Mouse (Mus musculus) hindbrain, embryonic 11.5 days (tissue): ENCODE results near the gene Myocd. TPM values are rescaled to one million over a fixed set of nuclear protein-coding genes. Genes with fewer than 3 reads are reported as not detected.

Source experiments
- ATAC-seq: fragments of 200-750 bp; cut with Nextera tagmentation; 2 replicates; pipeline ENCODE4 v1.8.0; 2017; ENCODE audit warnings: mild to moderate bottlenecking, moderate TSS enrichment, moderate library complexity; ENCODE audit not compliant: low FRiP score
- DNase-seq: peaks from one replicate; pipeline ENCODE4 v3.0.0-alpha.2; 2015; ENCODE audit warnings: low spot score
- H3K27ac ChIP-seq: fragments of 300-500 bp; sonication (generic); 2 replicates; pipeline ENCODE4 v1.5.1; 2014; ENCODE audit warnings: mild to moderate bottlenecking, low read depth, low read length
- H3K27me3 ChIP-seq: fragments of 300-500 bp; sonication (generic); 2 replicates; pipeline ENCODE4 v1.6.1; 2014; ENCODE audit warnings: mild to moderate bottlenecking, low read length, moderate library complexity, mixed read lengths; ENCODE audit not compliant: control insufficient read depth, insufficient read depth
- H3K36me3 ChIP-seq: fragments of 300-500 bp; sonication (generic); 2 replicates; pipeline ENCODE4 v1.6.1; 2014; ENCODE audit warnings: mild to moderate bottlenecking, low read length, moderate library complexity, mixed read lengths; ENCODE audit not compliant: control insufficient read depth, insufficient read depth
- H3K4me1 ChIP-seq: fragments of 300-500 bp; sonication (generic); replicated peaks from 2 replicates; pipeline ENCODE4 v1.6.1; 2014; ENCODE audit warnings: low read length, mixed read lengths; ENCODE audit not compliant: control insufficient read depth, insufficient read depth
- H3K4me2 ChIP-seq: fragments of 300-500 bp; sonication (generic); replicated peaks from 2 replicates; pipeline ENCODE4 v1.6.1; 2014; ENCODE audit warnings: mild to moderate bottlenecking, low read depth, low read length
- H3K4me3 ChIP-seq: fragments of 300-500 bp; sonication (generic); 2 replicates; pipeline ENCODE4 v1.5.1; 2014; ENCODE audit warnings: low read depth, low read length
- H3K9ac ChIP-seq: fragments of 300-500 bp; sonication (generic); 2 replicates; pipeline ENCODE4 v1.6.1; 2014; ENCODE audit warnings: low read depth, low read length
- H3K9me3 ChIP-seq: fragments of 300-500 bp; sonication (generic); 2 replicates; pipeline ENCODE4 v1.6.1; 2016; ENCODE audit warnings: low read length; ENCODE audit not compliant: control insufficient read depth
- WGBS: fragments of 180-500 bp; shearing (Covaris S2); extraction: QIAGEN DNeasy Blood & Tissue Kit; methylation state at CpG from one replicate; pipeline ENCODE4 v1.1.7; 2014; 5-methylcytosine and 5-hydroxymethylcytosine counted together
- polyA plus RNA-seq: library from polyadenylated mRNA; unstranded; fragments of >200 nt; fragmentation: Nextera tagmentation; extraction: Ambion mirVana; gene quantifications from 2 replicates; pipeline ENCODE4 v1.2.1, GENCODE M21; 2014

Myocd gene
- polyA plus RNA-seq, 1 experiment from 2014 or later, result 1.2 TPM

- no peak overlapping the region for H3K9ac ChIP-seq
- no peak for DNase-seq
- 85% methylated on average over 3 of the region's 3 CpGs for WGBS
- no peaks in the 10 kb centered on the region for H3K27me3 ChIP-seq
- no peaks in the 10 kb centered on the region for H3K36me3 ChIP-seq
- no peaks in the 10 kb centered on the region for H3K4me1 ChIP-seq
- H3K4me3 ChIP-seq, result no peak overlapping the region
- no peaks in the 10 kb centered on the region for H3K9me3 ChIP-seq
- ATAC-seq, result no peak
- no peak overlapping the region for H3K4me2 ChIP-seq
- H3K27ac ChIP-seq, result no peak overlapping the region
These were observed 130.8 kb downstream of the Myocd start for GRCm38 (mm10) chr11:65139030-65139429.

GRCm38 (mm10) chr11:65137145-65137652, 132.6 kb downstream of the Myocd start:
- no peaks in the 10 kb centered on the region for H3K36me3 ChIP-seq
- DNase-seq, result no peak
- ATAC-seq, result no peak
- H3K27ac ChIP-seq, result no peak overlapping the region
- no peaks in the 10 kb centered on the region for H3K27me3 ChIP-seq
- H3K4me2 ChIP-seq, result no peak overlapping the region
- H3K9me3 ChIP-seq, result no peaks in the 10 kb centered on the region
- 76% methylated on average over 2 of the region's 2 CpGs for WGBS
- H3K9ac ChIP-seq, result no peak overlapping the region
- H3K4me3 ChIP-seq, result no peak overlapping the region
- no peaks in the 10 kb centered on the region for H3K4me1 ChIP-seq

GRCm38 (mm10) chr11:65135251-65135739, 134.5 kb downstream of the Myocd start:
- Histone ChIP-seq H3K9ac (no peak overlapping the region), H3K4me2 (no peak overlapping the region), H3K4me1 (no peaks in the 10 kb centered on the region), H3K36me3 (no peaks in the 10 kb centered on the region), H3K27me3 (no peaks in the 10 kb centered on the region), H3K4me3 (no peak overlapping the region), H3K27ac (no peak overlapping the region), H3K9me3 (no peaks in the 10 kb centered on the region)
- ATAC-seq (no peak), DNase-seq (no peak)
- 90% methylated on average over 8 of the region's 8 CpGs for whole genome bisulfite sequencing

GRCm38 (mm10) chr11:65133661-65134060, 136.1 kb downstream of the Myocd start:
- 95% methylated on average over 4 of the region's 4 CpGs for WGBS
- H3K36me3 ChIP-seq, result no peaks in the 10 kb centered on the region

GRCm38 (mm10) chr11:65129110-65129509, 140.7 kb downstream of the Myocd start:
- no peak overlapping the region for H3K9ac ChIP-seq
- ATAC-seq (no peak), DNase-seq (no peak)
- no peaks in the 10 kb centered on the region; the same call in 1 of the 2 replicates for H3K4me1 ChIP-seq
- H3K4me3 ChIP-seq, result no peak overlapping the region
- H3K9me3 ChIP-seq, result no peaks in the 10 kb centered on the region
- H3K4me2 ChIP-seq, result no peak overlapping the region
- 86% methylated on average over 4 of the region's 4 CpGs for WGBS
- H3K27ac ChIP-seq, result no peak overlapping the region
- no peaks in the 10 kb centered on the region for H3K36me3 ChIP-seq
- no peaks in the 10 kb centered on the region for H3K27me3 ChIP-seq

More at GRCm38 (mm10) chr11:65133661-65134060, 136.1 kb downstream of the Myocd start:
- no peak for ATAC-seq
- Histone ChIP-seq H3K27ac (no peak overlapping the region), H3K27me3 (no peaks in the 10 kb centered on the region), H3K9ac (no peak overlapping the region), H3K4me3 (no peak overlapping the region), H3K4me2 (no peak overlapping the region), H3K9me3 (no peaks in the 10 kb centered on the region), H3K4me1 (no peaks in the 10 kb centered on the region)
- no peak for DNase-seq

GRCm38 (mm10) chr11:65128666-65129065, 141.1 kb downstream of the Myocd start:
- no peak for ATAC-seq
- Histone ChIP-seq H3K36me3 (no peaks in the 10 kb centered on the region), H3K9me3 (no peaks in the 10 kb centered on the region), H3K4me3 (no peak overlapping the region), H3K4me2 (no peak overlapping the region), H3K27me3 (no peaks in the 10 kb centered on the region), H3K4me1 (no peaks in the 10 kb centered on the region; the same call in 1 of the 2 replicates), H3K27ac (no peak overlapping the region), H3K9ac (no peak overlapping the region)
- WGBS, result 88% methylated on average over 4 of the region's 4 CpGs
- no peak for DNase-seq

- Histone ChIP-seq H3K27me3 (no peaks in the 10 kb centered on the region), H3K36me3 (no peaks in the 10 kb centered on the region), H3K4me2 (no peak overlapping the region), H3K9ac (no peak overlapping the region), H3K4me3 (no peak overlapping the region), H3K9me3 (no peaks in the 10 kb centered on the region), H3K4me1 (no peaks in the 10 kb centered on the region; the same call in 1 of the 2 replicates), H3K27ac (no peak overlapping the region)
- ATAC-seq (no peak), DNase-seq (no peak)
- 67% methylated on average over 9 of the region's 9 CpGs for WGBS
These were observed 143.2 kb downstream of the Myocd start for GRCm38 (mm10) chr11:65126566-65126965.

Other genes with a start within 250 kb of the Myocd start
- gene 1700086D15Rik, start 110.1 kb downstream of the Myocd start, polyA plus RNA-seq, result 0.18 TPM in 1 of 2 replicates, not detected in the other
- gene Arhgap44, start 107.0 kb downstream of the Myocd start, polyA plus RNA-seq, result 4.4 and 4.9 TPM in 2 replicates